Mouse (Mus musculus): ENCODE data around the gene Acmsd. TPM values are rescaled to one million over a fixed set of nuclear protein-coding genes. Genes with fewer than 3 reads are reported as not detected.

Gene Acmsd
- total and polyA plus RNA-seq, 2 experiments from 2014 or later: not detected

GRCm38 (mm10) chr1:127816381-127816780 is 87.2 kb downstream of the Acmsd start:
- ATAC-seq (ENCODE audit: low FRiP score): no peak
- Histone ChIP-seq H3K4me3 (ENCODE audit: low read depth, low read length) (no peak overlapping the region), H3K27ac (ENCODE audit: low read depth, low read length) (no peak overlapping the region), H3K36me3 (ENCODE audit: insufficient read depth, low read length) (no peaks in the 10 kb centered on the region), H3K9me3 (ENCODE audit: low read length) (no peaks in the 10 kb centered on the region), H3K4me2 (ENCODE audit: low read depth, low read length, poor library complexity, severe bottlenecking) (no peak overlapping the region), H3K4me1 (ENCODE audit: insufficient read depth, low read length) (no peaks in the 10 kb centered on the region), H3K27me3 (ENCODE audit: insufficient read depth, low read length) (no peaks in the 10 kb centered on the region), H3K9ac (replicated peaks; ENCODE audit: low read length, poor library complexity, severe bottlenecking) (no peak overlapping the region)
- no peak for TF ChIP-seq CTCF (IDR thresholded peaks at IDR 0.05)
- DNase-seq (ENCODE audit: low spot score): no peak
- WGBS: 88% methylated on average over 6 of the region's 6 CpGs

Other genes starting within 250 kb of the Acmsd start
- gene Tmem163, start 49.9 kb upstream of the Acmsd start, total RNA-seq (2014; rRNA removed): 80.5 and 91.4 TPM in 2 replicates
- 78.2 and 80.9 TPM in 2 replicates for gene Tmem163, start 49.9 kb upstream of the Acmsd start, polyA plus RNA-seq (2015; fragmentation: Nextera tagmentation; extraction: Ambion mirVana)
- gene Ccnt2, start 44.8 kb downstream of the Acmsd start, total RNA-seq (2014; rRNA removed): 30.3 and 45.9 TPM in 2 replicates
- gene Ccnt2, start 44.8 kb downstream of the Acmsd start, polyA plus RNA-seq (2015; fragmentation: Nextera tagmentation; extraction: Ambion mirVana): 26.2 and 31.0 TPM in 2 replicates
- gene Map3k19, start 125.6 kb downstream of the Acmsd start, total RNA-seq (2014; rRNA removed): 2.0 and 3.9 TPM in 2 replicates
- gene Map3k19, start 125.6 kb downstream of the Acmsd start, polyA plus RNA-seq (2015; fragmentation: Nextera tagmentation; extraction: Ambion mirVana): 0.74 and 0.98 TPM in 2 replicates
- gene Rab3gap1, start 139.4 kb downstream of the Acmsd start, total RNA-seq (2014; rRNA removed): 29.5 and 34.9 TPM in 2 replicates
- 16.7 and 17.3 TPM in 2 replicates for gene Rab3gap1, start 139.4 kb downstream of the Acmsd start, polyA plus RNA-seq (2015; fragmentation: Nextera tagmentation; extraction: Ambion mirVana)

All from midbrain, postnatal 0 days (tissue).